ENCODE assay signal across 8 mouse cellular contexts in the genomic region with DNA sequence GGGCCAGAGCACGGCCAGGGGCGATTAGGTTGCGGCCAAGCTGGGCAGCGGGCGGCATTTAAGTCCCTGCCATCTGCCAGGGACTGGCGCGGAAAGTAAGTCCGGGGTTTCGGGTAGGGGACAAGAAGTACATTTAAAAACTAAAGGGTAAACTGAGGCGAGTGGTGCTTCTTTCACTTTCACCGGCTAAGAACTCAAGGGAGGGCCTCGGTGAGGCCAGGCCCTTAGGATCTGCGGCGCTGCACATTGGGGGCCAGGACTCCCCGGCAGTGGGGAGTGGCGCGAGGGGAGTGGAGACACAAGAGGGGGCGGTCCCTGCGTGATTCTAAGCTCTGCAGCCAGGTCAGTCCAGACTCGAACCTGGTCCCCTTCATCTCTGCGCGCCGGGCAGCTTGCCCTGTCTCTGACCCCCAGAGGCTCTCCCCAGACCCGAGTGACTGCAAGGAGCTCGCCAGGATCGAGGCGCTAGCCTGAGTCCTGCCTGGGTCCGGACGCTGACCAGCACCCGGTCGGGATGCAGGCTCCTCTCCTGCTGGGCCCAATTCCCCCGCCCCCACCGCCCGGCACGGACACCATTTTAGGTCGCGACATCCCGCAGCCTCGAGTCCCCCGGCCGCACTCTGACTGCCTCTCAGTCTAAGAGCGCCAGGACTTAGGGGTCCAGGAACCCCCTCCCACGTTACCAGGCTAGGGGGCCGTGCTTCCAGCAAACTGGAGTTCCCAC. TPM values are rescaled to one million over a fixed set of nuclear protein-coding genes. Genes with fewer than 3 reads are reported as not detected.
DNase-seq lines count a peak whose midpoint lies in the region; ATAC-seq and TF ChIP-seq lines count a peak whose summit lies in the region.

No protein-coding gene starts in this region.

- H3K4me3 ChIP-seq in bone marrow macrophage, adult 2 months (ENCODE audit: insufficient read depth, low read length), result peak overlapping the region; percentile 59
- peak overlapping the region; percentile 94 for H3K4me3 ChIP-seq in hindbrain, embryonic 10.5 days
- peak overlapping the region; percentile 85 for H3K4me3 ChIP-seq in limb, embryonic 10.5 days
- peak overlapping the region; percentile 86 for H3K4me3 ChIP-seq in stomach, embryonic 15.5 days (replicated peaks)

- H3K27me3 ChIP-seq in hindbrain, embryonic 10.5 days (ENCODE audit: insufficient read depth, poor library complexity, severe bottlenecking), result no peaks in the 10 kb centered on the region
- H3K27me3 ChIP-seq in limb, embryonic 10.5 days (ENCODE audit: low read depth, poor library complexity, severe bottlenecking), result no peaks in the 10 kb centered on the region
- H3K27me3 ChIP-seq in stomach, embryonic 15.5 days (replicated peaks), result no peaks in the 10 kb centered on the region

- H3K4me2 ChIP-seq in stomach, embryonic 15.5 days, result peak overlapping the region; percentile 85

- DNase-seq in gastrocnemius, adult 18-20 months (ENCODE audit: low spot score), result peak; percentile 54
- DNase-seq in gastrocnemius, postnatal 10 days, result no peak
- peak; percentile 75 for DNase-seq in hindbrain, embryonic 10.5 days (ENCODE audit: low spot score)
- peak; percentile 77 for DNase-seq in limb, embryonic 10.5 days (ENCODE audit: low spot score)
- peak; percentile 12 for DNase-seq in mesoderm, embryonic 11.5 days (ENCODE audit: low read depth, low spot score)

- peak; percentile 27 for ATAC-seq in erythroid progenitor cell, adult 5-6 weeks (replicated peaks; ENCODE audit: low FRiP score, poor library complexity, severe bottlenecking)
- no peak for ATAC-seq in stomach, embryonic 15.5 days (ENCODE audit: insufficient read depth, low FRiP score, low read depth)

- no peaks in the 10 kb centered on the region for H3K9me3 ChIP-seq in hindbrain, embryonic 10.5 days
- H3K9me3 ChIP-seq in limb, embryonic 10.5 days (replicated peaks), result no peaks in the 10 kb centered on the region
- no peaks in the 10 kb centered on the region for H3K9me3 ChIP-seq in stomach, embryonic 15.5 days

- no peak overlapping the region for H3K27ac ChIP-seq in bone marrow macrophage, adult 2 months (ENCODE audit: insufficient read depth, low read depth, low read length)
- H3K27ac ChIP-seq in hindbrain, embryonic 10.5 days, result peak overlapping the region; percentile 95
- peak overlapping the region; percentile 96 for H3K27ac ChIP-seq in limb, embryonic 10.5 days
- peak overlapping the region; percentile 100 for H3K27ac ChIP-seq in stomach, embryonic 15.5 days

- under 1% methylated on average over 44 of the region's 44 CpGs for WGBS in hindbrain, embryonic 10.5 days
- WGBS in limb, embryonic 10.5 days, result under 1% methylated on average over 44 of the region's 44 CpGs
- under 1% methylated on average over 44 of the region's 44 CpGs for WGBS in stomach, embryonic 15.5 days

- peaks cover 43% of the 10 kb centered on the region for H3K36me3 ChIP-seq in hindbrain, embryonic 10.5 days
- peaks cover 37% of the 10 kb centered on the region for H3K36me3 ChIP-seq in limb, embryonic 10.5 days
- peaks cover 25% of the 10 kb centered on the region for H3K36me3 ChIP-seq in stomach, embryonic 15.5 days

- H3K9ac ChIP-seq in stomach, embryonic 15.5 days, result peak overlapping the region; percentile 74

- no peak for TF ChIP-seq CTCF in bone marrow macrophage, adult 2 months (IDR thresholded peaks at IDR 0.05; ENCODE audit: low read depth, low read length)

- no peak for TF ChIP-seq POLR2A in bone marrow macrophage, adult 2 months (IDR thresholded peaks at IDR 0.05; ENCODE audit: borderline replicate concordance, low read depth, low read length)

- H3K4me1 ChIP-seq in bone marrow macrophage, adult 2 months (ENCODE audit: control insufficient read depth, insufficient read depth, low read length), result peaks cover 4% of the 10 kb centered on the region
- H3K4me1 ChIP-seq in hindbrain, embryonic 10.5 days (replicated peaks), result peaks cover 44% of the 10 kb centered on the region
- peaks cover 33% of the 10 kb centered on the region for H3K4me1 ChIP-seq in limb, embryonic 10.5 days
- peaks cover 13% of the 10 kb centered on the region for H3K4me1 ChIP-seq in stomach, embryonic 15.5 days

RNA-seq across cellular contexts. Expression of gene Zfp687, which starts 0.7 kb away (rescaled TPM):
- 10 to 100 TPM; 13.2 to 14.9 TPM for total RNA-seq in gastrocnemius, adult 18-20 months (2021)
- total RNA-seq in gastrocnemius, postnatal 10 days (2021), result 10 to 100 TPM; 20.2 to 22.6 TPM
- polyA plus RNA-seq in bone marrow macrophage, adult 2 months (2012; ENCODE audit: insufficient read depth, insufficient read length, missing spikeins), result 10.5 and 12.7 TPM in 2 replicates
- total RNA-seq in erythroid progenitor cell, adult 5-6 weeks (2015; ENCODE audit: low replicate concordance), result 7.9 and 26.0 TPM in 2 replicates
- total RNA-seq in erythroid progenitor cell, adult 5-6 weeks (2017; ENCODE audit: low replicate concordance), result 6.6 and 8.1 TPM in 2 replicates
- polyA plus RNA-seq in hindbrain, embryonic 10.5 days (2016; fragmentation: Nextera tagmentation; extraction: Ambion mirVana), result 40.0 and 46.5 TPM in 2 replicates
- 38.6 and 40.8 TPM in 2 replicates for polyA plus RNA-seq in limb, embryonic 10.5 days (2016; fragmentation: Nextera tagmentation; extraction: Ambion mirVana)
- 19.3 and 22.0 TPM in 2 replicates for polyA plus RNA-seq in stomach, embryonic 15.5 days (2015; fragmentation: Nextera tagmentation; extraction: Ambion mirVana)

RNA-seq across cellular contexts. Expression of gene Psmd4, which starts 27.8 kb away (rescaled TPM):
- total RNA-seq in gastrocnemius, adult 18-20 months (2021), result 100 to 1,000 TPM; 222 to 224 TPM
- 100 to 1,000 TPM; 167 to 176 TPM for total RNA-seq in gastrocnemius, postnatal 10 days (2021)
- polyA plus RNA-seq in bone marrow macrophage, adult 2 months (2012; ENCODE audit: insufficient read depth, insufficient read length, missing spikeins), result 136 and 148 TPM in 2 replicates
- total RNA-seq in erythroid progenitor cell, adult 5-6 weeks (2015; ENCODE audit: low replicate concordance), result 79.6 and 112 TPM in 2 replicates
- total RNA-seq in erythroid progenitor cell, adult 5-6 weeks (2017; ENCODE audit: low replicate concordance), result 111 and 160 TPM in 2 replicates
- 330 and 353 TPM in 2 replicates for polyA plus RNA-seq in hindbrain, embryonic 10.5 days (2016; fragmentation: Nextera tagmentation; extraction: Ambion mirVana)
- polyA plus RNA-seq in limb, embryonic 10.5 days (2016; fragmentation: Nextera tagmentation; extraction: Ambion mirVana), result 365 and 382 TPM in 2 replicates
- polyA plus RNA-seq in stomach, embryonic 15.5 days (2015; fragmentation: Nextera tagmentation; extraction: Ambion mirVana), result 220 and 221 TPM in 2 replicates

RNA-seq across cellular contexts. Expression of gene Pi4kb, which starts 40.1 kb away (rescaled TPM):
- 10 to 100 TPM; 16.8 to 19.0 TPM for total RNA-seq in gastrocnemius, adult 18-20 months (2021)
- total RNA-seq in gastrocnemius, postnatal 10 days (2021), result 10 to 100 TPM; 31.0 to 32.7 TPM
- 23.7 and 28.6 TPM in 2 replicates for polyA plus RNA-seq in bone marrow macrophage, adult 2 months (2012; ENCODE audit: insufficient read depth, insufficient read length, missing spikeins)
- 12.2 and 26.7 TPM in 2 replicates for total RNA-seq in erythroid progenitor cell, adult 5-6 weeks (2015; ENCODE audit: low replicate concordance)
- total RNA-seq in erythroid progenitor cell, adult 5-6 weeks (2017; ENCODE audit: low replicate concordance), result 9.5 and 26.1 TPM in 2 replicates
- polyA plus RNA-seq in hindbrain, embryonic 10.5 days (2016; fragmentation: Nextera tagmentation; extraction: Ambion mirVana), result 20.6 and 22.3 TPM in 2 replicates
- 18.9 and 22.2 TPM in 2 replicates for polyA plus RNA-seq in limb, embryonic 10.5 days (2016; fragmentation: Nextera tagmentation; extraction: Ambion mirVana)
- 19.3 and 22.0 TPM in 2 replicates for polyA plus RNA-seq in stomach, embryonic 15.5 days (2015; fragmentation: Nextera tagmentation; extraction: Ambion mirVana)
